25 mouse cellular contexts compared by ENCODE assay signal in the genomic region with DNA sequence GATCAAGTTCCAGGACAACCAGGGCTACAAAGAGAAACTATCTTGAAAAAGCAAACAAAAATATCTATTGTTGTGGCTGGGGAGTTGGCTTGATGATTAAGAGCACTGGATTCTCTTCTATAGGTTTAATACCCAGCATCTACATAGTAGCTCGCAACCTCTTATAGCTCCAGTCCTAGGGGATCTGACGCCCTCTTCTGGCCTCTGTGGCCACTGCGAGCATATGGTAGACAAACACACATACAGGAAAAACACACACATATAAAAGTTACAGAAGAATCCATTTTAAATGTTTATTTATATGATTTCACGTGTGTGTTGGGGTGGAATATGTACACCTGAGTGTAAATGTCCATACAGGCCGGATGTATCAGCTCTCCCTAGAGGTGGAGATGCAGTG. TPM values are rescaled to one million over a fixed set of nuclear protein-coding genes. Genes with fewer than 3 reads are reported as not detected.
DNase-seq lines count a peak whose midpoint lies in the region; ATAC-seq and TF ChIP-seq lines count a peak whose summit lies in the region.
"Had no signal": no experiment of that assay in that cellular context is flagged by ENCODE, and none has a peak within 500 bp of the region (broad histone marks: within the 10 kb centered on the region; RNA-seq: fewer than 3 reads in every experiment).

No protein-coding gene starts in this region.

- H3K27ac ChIP-seq in gastrocnemius, adult 2 months: no peak overlapping the region
- H3K27ac ChIP-seq in liver, embryonic 15.5 days (replicated peaks): 0 out of 2 replicates have a peak overlapping the region, but pooled peaks have one; percentile 71
- H3K27ac ChIP-seq in heart, adult 2 months: no peak overlapping the region
- H3K27ac ChIP-seq: forebrain, embryonic 10.5 days; hindbrain, embryonic 12.5 days; left cerebral cortex, adult 2 months; limb, embryonic 15.5 days; stomach, embryonic 15.5 days had no signal

- no peaks in the 10 kb centered on the region for H3K79me2 ChIP-seq in heart, adult 2 months (replicated peaks; ENCODE audit: control insufficient read depth, insufficient read depth, low read length)

- WGBS in liver, embryonic 15.5 days (ENCODE audit: insufficient replicate concordance): 46% methylated on average over 5 of the region's 5 CpGs
- 50% methylated on average over 5 of the region's 5 CpGs for WGBS in heart, adult 2 months

- DNase-seq in gastrocnemius, adult 2 months: no peak
- DNase-seq in gastrocnemius, postnatal 36 days: no peak
- peak; percentile 6 for DNase-seq in thymus, postnatal 0 days (ENCODE audit: low spot score)
- DNase-seq in thymus, adult 18-20 months: no peak
- no peak for DNase-seq in heart, adult 2 months
- DNase-seq in layer of hippocampus, postnatal 10 days (ENCODE audit: low spot score in 2 of 2): no peak
- DNase-seq in layer of hippocampus, adult 9-11 months: no peak
- DNase-seq: adrenal gland, postnatal 25 days; cerebellum, adult 8-10 months; gastrocnemius, postnatal 25 days; kidney, adult 2 months; kidney, postnatal 14 days; lung, postnatal 10 days; right cerebral cortex, adult 18-20 months; thymus, adult 2 months had no signal

- peaks cover 33% of the 10 kb centered on the region for H3K4me1 ChIP-seq in liver, embryonic 15.5 days (replicated peaks)
- no peaks in the 10 kb centered on the region; the same call in 1 of the 2 replicates for H3K4me1 ChIP-seq in heart, adult 2 months (ENCODE audit: control insufficient read depth, insufficient read depth, low read length)
- H3K4me1 ChIP-seq: hindbrain, embryonic 12.5 days; stomach, embryonic 15.5 days had no signal

- intact Hi-C loops in gastrocnemius, adult 2 months (cut with DNase I): no loop called here
- intact Hi-C loops in gastrocnemius, postnatal 36 days (cut with DNase I): no loop called here
- intact Hi-C loops in heart, adult 2 months (cut with DNase I): no loop called here

- no peak overlapping the region for H3K4me3 ChIP-seq in gastrocnemius, adult 2 months
- H3K4me3 ChIP-seq in liver, embryonic 15.5 days (replicated peaks): no peak overlapping the region
- H3K4me3 ChIP-seq in heart, adult 2 months: no peak overlapping the region
- H3K4me3 ChIP-seq: forebrain, embryonic 10.5 days; hindbrain, embryonic 12.5 days; left cerebral cortex, adult 2 months; limb, embryonic 15.5 days; stomach, embryonic 15.5 days had no signal

- 0 out of 2 replicates have a peak, but pooled peaks have one; percentile 1 for TF ChIP-seq CTCF in gastrocnemius, adult 2 months (IDR thresholded peaks at IDR 0.05)
- no peak for TF ChIP-seq CTCF in heart, adult 2 months (IDR thresholded peaks at IDR 0.05)

- H3K4me2 ChIP-seq in liver, embryonic 15.5 days: no peak overlapping the region
- H3K4me2 ChIP-seq: hindbrain, embryonic 12.5 days; limb, embryonic 15.5 days; midbrain, embryonic 11.5 days; stomach, embryonic 15.5 days had no signal

- no peak for TF ChIP-seq EP300 in heart, adult 2 months (IDR thresholded peaks at IDR 0.05; ENCODE audit: insufficient read depth, low read depth, low read length)

- no peak overlapping the region for H3K9ac ChIP-seq in liver, embryonic 15.5 days
- no peak overlapping the region for H3K9ac ChIP-seq in heart, adult 2 months (ENCODE audit: low read depth, low read length)
- H3K9ac ChIP-seq: hindbrain, embryonic 12.5 days; limb, embryonic 15.5 days; stomach, embryonic 15.5 days had no signal

- H3K27me3 ChIP-seq in liver, embryonic 15.5 days: peaks cover 42% of the 10 kb centered on the region
- H3K27me3 ChIP-seq in heart, adult 2 months (ENCODE audit: control insufficient read depth, insufficient read depth, low read length): no peaks in the 10 kb centered on the region
- H3K27me3 ChIP-seq: limb, embryonic 15.5 days; stomach, embryonic 15.5 days had no signal

- H3K36me3 ChIP-seq in liver, embryonic 15.5 days (replicated peaks): no peaks in the 10 kb centered on the region
- no peaks in the 10 kb centered on the region for H3K36me3 ChIP-seq in heart, adult 2 months (ENCODE audit: control insufficient read depth, insufficient read depth, low read length)
- H3K36me3 ChIP-seq: forebrain, embryonic 10.5 days; hindbrain, embryonic 12.5 days; limb, embryonic 15.5 days; stomach, embryonic 15.5 days had no signal

- no peaks in the 10 kb centered on the region for H3K9me3 ChIP-seq in liver, embryonic 15.5 days (replicated peaks)
- H3K9me3 ChIP-seq: hindbrain, embryonic 12.5 days; limb, embryonic 15.5 days; stomach, embryonic 15.5 days had no signal

- no peak for TF ChIP-seq POLR2A in heart, adult 2 months (IDR thresholded peaks at IDR 0.05; ENCODE audit: insufficient read depth, low read depth, low read length)

- no peak for ATAC-seq in liver, embryonic 15.5 days (ENCODE audit: insufficient read depth)
- ATAC-seq: CD4-positive, CD25-positive, alpha-beta regulatory T cell, adult 4 months; forebrain, embryonic 16.5 days had no signal

RNA-seq across cellular contexts. Expression of a gene that starts 21.4 kb away (rescaled TPM):
- under 1 TPM; 0.20 to 0.33 TPM for total RNA-seq in gastrocnemius, adult 2 months (2021)
- under 1 TPM; 0.69 to 0.84 TPM for total RNA-seq in gastrocnemius, postnatal 36 days (2021)
- polyA plus RNA-seq in thymus, postnatal 0 days (2015; fragmentation: Nextera tagmentation; extraction: Ambion mirVana): 20.6 and 21.1 TPM in 2 replicates
- polyA plus RNA-seq in liver, embryonic 15.5 days (2015; fragmentation: Nextera tagmentation; extraction: Ambion mirVana): 0.56 and 0.62 TPM in 2 replicates
- under 1 TPM; 0.36 to 0.39 TPM for total RNA-seq in heart, adult 2 months (2021)
- polyA plus RNA-seq in heart, adult 2 months (2012; rRNA removed): 0.23 and 0.88 TPM in 2 replicates
- 1 to 10 TPM; 6.8 to 7.5 TPM for total RNA-seq in layer of hippocampus, postnatal 10 days (2021)
- total RNA-seq: adrenal gland, postnatal 25 days; MEL had no signal
- polyA plus RNA-seq: CD4-positive, CD25-positive, alpha-beta regulatory T cell, adult 4 months had no signal

RNA-seq across cellular contexts. Expression of a gene that starts 30.8 kb away (rescaled TPM):
- 100 to 1,000 TPM; 160 to 166 TPM for total RNA-seq in gastrocnemius, adult 2 months (2021)
- 100 to 1,000 TPM; 123 to 146 TPM for total RNA-seq in gastrocnemius, postnatal 36 days (2021)
- 660 and 662 TPM in 2 replicates for polyA plus RNA-seq in thymus, postnatal 0 days (2015; fragmentation: Nextera tagmentation; extraction: Ambion mirVana)
- 499 and 578 TPM in 2 replicates for polyA plus RNA-seq in liver, embryonic 15.5 days (2015; fragmentation: Nextera tagmentation; extraction: Ambion mirVana)
- 100 to 1,000 TPM; 160 to 170 TPM for total RNA-seq in heart, adult 2 months (2021)
- polyA plus RNA-seq in heart, adult 2 months (2012; rRNA removed): 39.4 and 85.3 TPM in 2 replicates
- total RNA-seq in layer of hippocampus, postnatal 10 days (2021): 100 to 1,000 TPM; 260 to 272 TPM

Comparison
In these comparisons a context has a peak if more than half of its experiments do, and no peak if none do; other contexts are left out.
1. RNA of a gene that starts 21.4 kb away (total RNA-seq): 6.8 to 7.5 TPM in layer of hippocampus, postnatal 10 days; 0.69 to 0.84 TPM in gastrocnemius, postnatal 36 days, 0.36 to 0.39 TPM in heart, adult 2 months and 0.20 to 0.33 TPM in gastrocnemius, adult 2 months; every median in the first group is over 4 times any median in the second.